Mouse (Mus musculus) lung, adult 2 months (tissue): ENCODE measurements at regions not wholly inside any gene's neighbourhood (a gene's known extent, or its start where the extent isn't known, plus 50 kb on each side); places are given as distances from the start of the nearest gene placed in this dataset.

Source experiments
- CTCF ChIP-seq: fragments of 200-500 bp; IDR thresholded peaks from 2 replicates; pipeline ENCODE4 v1.5.1; 2011; ENCODE audit warnings: mild to moderate bottlenecking, low read length, control low read depth; ENCODE audit not compliant: insufficient read depth
- POLR2A ChIP-seq: fragments of 200-500 bp; IDR thresholded peaks from 2 replicates; pipeline ENCODE4 v1.6.1; 2011; ENCODE audit warnings: low read depth, mild to moderate bottlenecking, control low read depth, low read length, borderline replicate concordance; ENCODE audit errors: extremely low read depth

- TF ChIP-seq CTCF (no peak), POLR2A (no peak)
Measured at GRCm38 (mm10) chr8:96068306-96068705, 180.0 kb upstream of the Got2 start.
